Mouse (Mus musculus): ENCODE measurements at regions not wholly inside any gene's neighbourhood (a gene's known extent, or its start where the extent isn't known, plus 50 kb on each side); places are given as distances from the start of the nearest gene placed in this dataset.

DNA sequence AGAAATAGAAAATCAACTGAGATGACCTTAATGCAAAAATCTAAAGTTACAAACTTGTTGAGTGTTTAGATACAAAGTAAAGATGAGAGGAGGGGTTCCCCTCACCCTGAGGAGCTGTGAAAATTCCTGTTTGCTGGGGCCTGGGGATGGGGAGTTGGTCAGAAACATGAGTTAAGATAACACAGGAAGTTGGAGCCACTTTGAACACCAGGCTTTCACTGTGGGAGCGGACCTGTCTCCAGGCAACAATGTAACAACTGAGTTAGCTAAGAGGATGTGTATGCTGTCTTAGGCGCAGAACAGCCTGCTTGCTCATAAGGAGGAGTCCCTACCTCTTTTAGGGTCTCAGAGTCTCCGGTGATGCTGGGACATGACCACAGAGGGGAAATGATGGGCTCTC, 188.7 kb upstream of the A430005L14Rik start:
- TF ChIP-seq CTCF (conservative IDR thresholded peaks at IDR 0.05; ENCODE audit: insufficient read depth, insufficient read length, low read depth, low read length), result no peak
- no peak for TF ChIP-seq POLR2A (IDR thresholded peaks at IDR 0.05; ENCODE audit: low read depth, low read length)
